Mouse (Mus musculus) kidney, postnatal 4 days (tissue): ENCODE measurements around the gene Ehd1.

Experiments
- DNase-seq, 2 experiments: peaks; one replicate each; pipeline ENCODE4 v3.0.0; 2021; ENCODE audit warnings: mixed read lengths in 2 of 2

Gene Ehd1

DNA sequence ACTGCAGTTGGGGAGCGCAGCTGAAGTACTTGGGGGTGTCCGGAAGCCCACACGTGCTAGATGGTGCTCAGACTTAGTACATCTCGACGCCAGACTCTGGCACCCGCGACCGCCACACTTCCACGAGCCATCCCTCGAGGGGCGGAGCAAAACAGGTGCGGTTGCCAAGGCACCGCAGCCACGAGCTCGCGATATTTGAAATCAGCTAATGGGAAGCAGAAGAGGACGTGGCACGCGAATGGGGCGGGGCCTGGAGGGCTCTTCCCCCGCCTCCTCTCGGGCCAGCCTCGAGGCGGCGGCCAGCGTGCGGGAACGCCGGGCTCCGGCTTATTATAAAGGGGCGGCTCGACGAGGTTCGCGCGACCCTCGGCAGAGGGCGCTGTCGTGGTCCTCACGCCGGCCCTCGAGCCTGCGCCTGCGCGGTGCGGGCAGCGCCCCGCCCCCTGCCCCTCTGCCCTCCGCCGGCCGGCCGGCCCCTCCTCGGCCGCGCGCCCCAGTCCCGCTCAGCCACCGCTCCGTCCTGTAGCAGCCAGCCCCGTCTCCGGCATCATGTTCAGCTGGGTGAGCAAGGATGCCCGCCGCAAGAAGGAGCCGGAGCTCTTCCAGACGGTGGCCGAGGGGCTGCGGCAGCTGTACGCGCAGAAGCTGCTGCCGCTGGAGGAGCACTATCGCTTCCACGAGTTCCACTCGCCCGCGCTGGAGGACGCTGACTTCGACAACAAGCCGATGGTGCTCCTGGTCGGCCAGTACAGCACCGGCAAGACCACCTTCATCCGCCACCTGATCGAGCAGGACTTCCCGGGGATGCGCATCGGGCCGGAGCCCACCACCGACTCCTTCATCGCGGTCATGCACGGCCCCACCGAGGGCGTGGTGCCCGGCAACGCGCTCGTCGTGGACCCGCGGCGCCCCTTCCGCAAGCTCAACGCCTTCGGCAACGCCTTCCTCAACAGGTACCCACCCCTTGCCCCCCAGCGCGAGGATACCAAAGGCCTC is at the start of gene Ehd1:
Gene Ehd1, plus strand, starts transcription at position 300 of the 996 bp plus-strand sequence.
- peak; percentile 97 to 99 for DNase-seq

DNA sequence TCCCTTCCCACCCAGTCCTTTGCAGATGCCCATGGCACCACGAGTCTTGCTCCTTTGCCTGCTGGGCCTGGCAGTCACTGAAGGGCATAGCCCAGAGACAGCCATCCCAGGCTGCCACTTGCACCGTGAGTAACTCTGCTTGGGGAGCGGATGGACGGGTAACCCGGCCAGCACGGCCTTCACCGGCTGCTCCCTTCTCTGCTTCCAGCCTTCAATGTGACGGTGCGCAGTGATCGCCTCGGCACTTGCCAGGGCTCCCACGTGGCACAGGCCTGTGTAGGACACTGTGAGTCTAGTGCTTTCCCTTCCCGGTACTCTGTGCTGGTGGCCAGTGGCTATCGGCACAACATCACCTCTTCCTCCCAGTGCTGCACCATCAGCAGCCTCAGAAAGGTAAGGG is 49.8 kb upstream of the Ehd1 start:
- DNase-seq = no peak

DNA sequence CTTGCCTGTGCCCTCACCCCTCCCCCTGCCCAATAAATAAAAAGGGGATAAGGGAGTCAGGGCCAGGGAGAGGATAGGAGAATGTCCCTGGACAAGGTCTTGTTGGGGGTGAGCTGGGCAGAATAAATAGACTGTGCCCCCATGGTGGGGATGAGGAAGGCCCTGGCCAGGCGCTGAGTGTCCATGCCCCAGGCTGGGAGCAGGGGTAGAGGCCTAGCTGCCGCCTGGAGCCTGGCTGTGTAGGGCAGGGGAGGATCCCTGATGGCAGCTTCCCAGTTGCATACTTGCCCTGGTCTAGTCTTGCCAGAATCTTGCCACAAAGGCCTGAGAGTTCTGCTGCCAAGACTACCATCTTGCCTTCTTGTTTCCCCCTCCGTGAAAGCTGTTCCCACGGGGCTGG is 48.7 kb upstream of the Ehd1 start:
- no peak for DNase-seq

DNA sequence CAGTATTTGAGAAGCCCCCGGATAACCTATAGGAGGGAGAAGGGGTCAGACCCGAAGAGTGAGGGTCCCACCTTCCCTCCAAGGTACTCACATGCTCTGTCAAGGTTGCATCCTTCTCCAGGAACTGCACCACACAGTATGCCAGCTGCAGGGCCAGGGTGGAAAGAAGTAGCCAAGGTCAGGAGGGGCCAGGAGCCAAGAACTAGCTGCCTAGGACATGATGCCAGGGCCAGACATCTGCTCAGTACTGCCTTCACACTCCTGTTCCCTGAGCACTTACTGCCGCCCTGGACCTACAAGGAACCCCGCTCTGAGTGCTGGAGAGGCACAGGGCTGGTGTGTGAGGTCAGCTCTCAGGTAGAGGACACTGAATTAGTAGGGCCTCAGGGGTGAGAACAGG is 46.1 kb upstream of the Ehd1 start:
- no peak for DNase-seq

DNA sequence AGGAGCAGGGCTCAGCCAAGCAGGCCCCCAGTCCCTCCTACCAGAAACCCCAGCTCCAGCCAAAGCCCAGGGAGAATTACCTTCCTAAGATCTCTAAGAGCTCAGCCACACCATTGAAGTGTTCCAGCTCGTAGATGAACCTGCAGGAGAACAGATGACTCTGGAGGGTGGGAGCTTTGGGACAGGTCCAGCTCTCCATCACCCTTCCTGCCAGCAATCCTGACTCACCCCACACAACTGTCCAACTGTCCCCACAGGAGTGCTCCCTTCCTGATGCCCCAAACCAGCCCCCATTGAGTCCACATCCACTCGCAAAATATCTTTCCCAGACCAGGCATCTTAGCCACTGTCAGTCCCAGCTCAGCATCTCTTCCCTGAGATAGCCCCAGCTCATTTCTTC is 45.5 kb upstream of the Ehd1 start:
- no peak for DNase-seq

DNA sequence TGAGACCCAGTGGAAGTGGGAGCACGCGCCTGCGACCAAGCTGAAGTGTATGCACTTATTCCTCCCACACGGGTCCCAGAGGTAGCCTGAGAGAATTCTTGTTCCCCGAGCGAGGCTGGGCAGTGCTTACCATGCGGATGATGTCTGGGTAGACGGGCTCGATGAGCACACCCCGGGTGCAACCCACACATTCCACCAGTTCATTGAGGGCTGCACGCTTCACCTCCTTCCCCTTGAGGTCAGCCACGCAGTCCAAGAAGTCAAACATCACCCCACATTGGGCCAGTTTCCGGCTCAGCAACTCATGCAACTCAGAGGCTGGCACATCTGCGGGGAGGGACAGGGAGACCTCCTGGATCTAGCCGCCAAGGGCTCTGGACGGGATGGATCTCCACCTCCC is 42.9 kb upstream of the Ehd1 start:
- peak; percentile 49 to 70 for DNase-seq

DNA sequence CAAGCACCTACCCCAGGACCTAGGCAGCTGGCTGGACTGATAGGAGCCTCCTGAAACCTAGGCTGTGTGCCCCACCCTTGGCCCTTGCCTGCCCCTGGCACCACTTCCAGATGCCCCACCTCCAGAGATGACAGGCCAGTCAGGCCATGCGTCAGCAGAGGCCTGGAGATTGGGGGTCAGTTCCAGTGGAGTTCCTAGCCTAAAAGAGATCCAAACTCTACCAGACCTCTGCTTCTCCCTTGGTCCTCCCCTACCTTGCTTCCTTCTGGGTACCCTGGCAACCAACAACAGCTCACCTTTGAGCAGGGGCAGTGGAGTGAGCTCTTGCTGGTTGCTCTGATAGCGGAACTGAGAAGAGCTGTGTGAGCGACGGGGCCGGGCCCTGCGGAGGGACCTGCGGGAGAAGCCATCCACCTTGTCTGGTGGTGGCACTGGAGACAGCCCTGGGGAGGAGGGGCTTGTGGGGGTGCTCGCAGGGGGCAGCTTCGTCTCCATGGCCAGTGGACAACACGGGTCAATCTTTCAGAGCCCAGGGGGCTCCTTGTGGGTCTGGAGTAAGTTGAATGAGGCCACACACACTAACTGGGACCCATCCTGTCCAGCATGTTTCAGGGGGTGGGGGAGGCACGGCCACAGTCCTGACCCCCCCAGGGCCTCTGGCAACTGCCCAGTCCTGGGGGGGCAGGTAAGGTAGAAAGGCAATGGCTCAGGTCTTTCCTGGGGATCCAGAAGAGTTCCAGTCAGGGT is 42.0 kb upstream of the Ehd1 start:
- peak in 1 of 2 experiments; percentile 31 for DNase-seq

DNA sequence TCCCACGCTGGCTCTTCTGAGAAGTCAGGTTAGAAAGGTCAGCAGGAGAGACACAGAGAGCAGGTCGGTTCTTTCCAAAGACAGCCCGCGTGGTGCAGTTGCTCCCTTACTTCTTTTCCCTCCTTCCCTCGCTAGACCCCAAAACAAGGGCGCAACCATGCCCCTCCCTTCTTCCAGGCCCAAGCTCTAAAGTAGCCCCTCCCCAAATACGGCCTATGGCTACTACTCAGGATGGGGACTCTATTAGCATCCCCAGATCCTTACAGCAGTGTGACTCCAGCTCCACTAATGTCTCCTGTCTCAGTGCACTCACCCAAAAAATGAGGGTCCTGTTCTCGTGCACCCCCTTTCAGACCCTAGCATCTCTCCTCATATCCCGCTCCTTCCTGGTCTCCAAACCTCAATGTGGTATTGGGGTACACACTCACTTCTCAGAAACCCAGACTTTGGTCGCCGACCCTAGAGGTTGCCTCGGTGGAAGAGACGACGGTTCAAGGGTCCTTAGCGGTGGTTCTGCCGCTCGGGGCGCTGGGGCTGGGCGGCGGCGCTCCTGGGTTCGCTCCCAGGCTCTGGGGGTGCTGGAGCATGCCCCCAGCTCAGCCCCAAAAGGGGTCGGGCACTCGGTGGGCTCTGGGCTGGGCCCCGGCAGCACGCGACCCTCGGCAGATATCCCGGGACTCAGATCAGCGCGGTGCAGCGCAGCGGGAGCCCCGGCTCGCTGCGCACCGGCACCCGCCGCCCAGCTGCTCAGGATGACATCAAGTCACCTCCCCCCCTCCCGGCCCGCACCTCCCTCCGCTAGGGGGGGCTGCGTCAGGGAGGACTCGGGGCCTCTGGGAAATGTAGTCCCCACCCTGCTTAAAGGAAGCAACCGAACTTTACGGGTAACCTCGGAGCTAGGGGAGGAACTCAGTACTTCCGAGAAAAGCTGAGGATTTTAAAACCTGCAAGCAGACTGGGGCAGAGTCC is 41.2 kb upstream of the Ehd1 start, which contains the start of gene Ppp2r5b:
Gene Ppp2r5b, minus strand, starts transcription at position 789 of the 969 bp plus-strand sequence.
- DNase-seq = peak; percentile 94 to 97

DNA sequence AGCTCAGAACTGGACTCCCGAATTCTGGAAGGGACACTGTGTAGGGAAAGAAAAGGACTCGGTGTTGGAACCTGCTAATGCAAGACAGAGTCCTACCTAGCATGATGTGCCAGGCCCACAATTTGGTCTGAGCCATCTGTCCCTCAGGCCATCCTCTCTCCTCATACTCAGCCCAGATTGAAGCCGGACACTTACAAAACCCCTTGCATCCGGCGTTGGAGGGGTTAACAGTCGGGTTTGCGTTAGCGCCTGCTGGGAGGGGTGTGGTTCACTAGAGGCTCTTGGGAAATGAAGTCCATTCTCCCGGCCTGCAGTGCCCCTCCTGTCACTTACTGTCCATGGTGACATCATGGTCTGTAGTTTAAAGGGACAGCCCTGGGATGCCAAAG is 40.5 kb upstream of the Ehd1 start:
- peak; percentile 92 to 95 for DNase-seq

DNA sequence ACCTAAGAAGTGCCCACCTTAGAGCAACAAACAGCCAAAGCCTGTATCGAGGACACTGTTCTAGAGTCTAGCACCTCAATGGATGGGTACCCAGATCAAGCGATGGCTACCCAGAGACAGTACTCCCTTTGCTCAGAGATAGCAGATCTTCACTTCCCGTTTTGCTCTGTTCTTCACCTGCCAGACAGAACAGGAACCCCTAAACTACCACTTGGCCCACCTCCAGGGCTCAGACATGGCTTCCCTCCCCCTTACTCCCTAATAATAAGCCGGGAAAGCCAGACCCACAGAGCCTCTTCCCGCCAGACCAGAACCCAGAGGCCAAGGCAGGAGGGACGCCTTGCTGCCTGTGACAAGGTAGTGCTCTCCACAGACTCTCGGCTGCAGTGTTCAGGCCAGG is 39.7 kb upstream of the Ehd1 start:
- no peak for DNase-seq

DNA sequence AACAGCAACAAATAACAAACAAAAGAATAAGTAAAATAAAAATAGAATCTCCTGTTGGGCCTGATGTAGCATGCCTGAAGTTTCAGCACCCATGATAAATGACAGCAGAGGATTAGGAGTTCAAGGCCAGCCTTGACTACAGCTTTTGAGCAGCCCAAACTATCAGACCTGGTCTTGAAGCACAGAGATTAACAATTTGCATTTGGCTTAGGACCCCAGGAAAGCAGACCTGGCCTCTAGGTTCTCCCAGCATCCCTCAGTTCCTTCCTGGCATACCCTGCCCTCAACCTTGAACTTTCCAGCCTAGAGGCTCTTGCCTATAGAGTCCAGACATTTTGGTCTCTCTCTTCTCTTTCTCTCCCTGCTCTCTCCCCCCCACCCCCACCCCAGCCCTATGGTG is 37.8 kb upstream of the Ehd1 start:
- no peak for DNase-seq

DNA sequence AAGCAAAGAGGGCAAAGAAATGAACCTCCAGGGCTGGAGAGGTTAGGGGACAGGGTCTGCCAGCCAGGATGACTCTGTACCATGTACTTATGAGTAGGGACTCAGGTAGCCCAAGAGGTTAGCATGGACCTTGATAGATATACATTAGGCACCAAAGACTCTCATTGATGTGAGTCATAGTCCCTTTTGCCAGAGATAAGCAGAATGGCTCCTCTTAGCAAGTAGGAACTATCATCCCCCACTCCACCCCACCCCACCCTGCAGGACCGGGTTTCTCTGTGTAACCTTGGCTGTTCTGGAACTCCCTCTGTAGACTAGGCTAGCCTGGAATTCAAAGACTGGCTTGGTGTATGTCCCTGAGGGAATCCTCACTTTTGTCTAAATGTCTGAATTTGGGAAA is 36.4 kb upstream of the Ehd1 start:
- DNase-seq = no peak

DNA sequence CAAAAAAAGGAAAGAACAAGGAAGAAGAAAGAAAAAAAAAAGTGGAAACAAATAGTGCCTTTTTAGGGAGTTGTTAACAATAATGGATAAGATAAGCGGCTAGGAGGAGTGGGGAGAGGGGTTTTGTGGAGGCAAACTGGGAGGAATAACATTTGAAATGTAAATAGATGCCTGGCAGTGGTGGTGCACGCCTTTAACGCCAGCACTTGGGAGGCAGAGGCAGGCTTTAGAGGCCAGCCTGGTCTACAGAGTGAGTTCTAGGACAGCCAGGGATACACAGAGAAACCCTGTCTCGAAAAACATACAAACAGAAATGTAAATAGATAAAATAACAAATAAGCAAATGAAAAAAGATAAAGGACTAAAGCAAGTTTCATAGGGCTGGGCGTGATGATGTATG is 35.8 kb upstream of the Ehd1 start:
- DNase-seq = no peak

DNA sequence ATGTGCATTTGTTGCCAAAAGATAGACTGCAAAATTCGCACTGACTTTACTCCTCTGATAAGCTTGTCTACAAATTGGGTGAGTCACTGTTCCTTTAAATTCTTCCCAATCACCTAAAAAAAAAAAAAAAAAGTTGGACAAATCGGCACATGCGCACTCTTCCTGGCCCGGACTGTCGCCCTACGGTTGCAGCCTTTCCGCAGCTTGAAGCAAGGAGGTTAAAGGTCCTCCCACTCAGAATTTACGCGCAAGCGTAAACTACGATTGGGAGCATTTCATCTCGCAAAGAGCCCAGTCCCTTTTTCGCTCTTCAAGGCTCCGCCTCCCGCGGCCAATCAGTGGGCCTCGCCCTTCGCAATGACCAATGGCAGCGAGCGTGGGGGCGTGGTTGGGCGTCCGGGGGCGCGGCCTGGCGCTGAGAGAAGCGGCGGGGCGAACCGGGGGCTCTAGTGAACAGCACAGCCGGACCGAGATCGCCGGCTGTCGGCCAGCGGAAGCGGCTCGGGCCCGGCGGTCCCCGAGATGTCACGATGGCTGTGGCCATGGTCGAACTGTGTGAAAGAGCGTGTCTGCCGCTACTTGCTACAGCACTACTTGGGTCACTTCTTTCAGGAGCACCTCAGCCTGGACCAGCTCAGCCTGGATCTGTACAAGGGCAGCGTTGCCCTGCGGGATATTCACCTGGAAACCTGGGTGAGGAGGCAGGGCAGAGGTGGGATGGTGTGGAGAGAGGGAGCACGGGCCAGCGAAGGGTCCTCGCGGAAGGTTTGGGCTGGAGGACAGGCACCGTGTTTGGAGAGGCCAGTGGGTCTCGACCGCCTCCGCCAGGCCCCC is 35.0 kb upstream of the Ehd1 start, which contains the start of gene Atg2a:
Gene Atg2a, plus strand, starts transcription at position 395 of the 834 bp plus-strand sequence.
- DNase-seq = peak; percentile 98 to 99

DNA sequence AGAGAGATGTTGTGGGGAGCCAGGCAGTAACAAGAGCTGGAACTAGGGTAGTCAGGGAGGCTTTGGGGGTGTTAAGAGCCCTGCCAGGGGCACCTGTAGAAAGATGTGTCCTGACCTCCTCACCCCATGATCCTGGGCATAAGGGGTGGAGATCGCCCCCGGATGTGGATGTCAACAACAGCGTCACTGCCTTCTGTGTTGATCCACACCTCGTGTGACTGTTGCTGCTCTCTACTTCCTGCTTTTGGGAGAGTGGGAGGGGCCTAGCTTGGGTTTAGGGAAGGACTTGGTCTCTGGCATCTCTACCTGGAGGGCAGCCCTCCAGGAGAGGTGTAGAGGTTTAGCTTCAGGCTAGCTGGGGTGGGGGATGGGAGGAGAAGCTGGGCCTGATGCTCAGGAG is 34.2 kb upstream of the Ehd1 start:
- peak; percentile 53 to 70 for DNase-seq

DNA sequence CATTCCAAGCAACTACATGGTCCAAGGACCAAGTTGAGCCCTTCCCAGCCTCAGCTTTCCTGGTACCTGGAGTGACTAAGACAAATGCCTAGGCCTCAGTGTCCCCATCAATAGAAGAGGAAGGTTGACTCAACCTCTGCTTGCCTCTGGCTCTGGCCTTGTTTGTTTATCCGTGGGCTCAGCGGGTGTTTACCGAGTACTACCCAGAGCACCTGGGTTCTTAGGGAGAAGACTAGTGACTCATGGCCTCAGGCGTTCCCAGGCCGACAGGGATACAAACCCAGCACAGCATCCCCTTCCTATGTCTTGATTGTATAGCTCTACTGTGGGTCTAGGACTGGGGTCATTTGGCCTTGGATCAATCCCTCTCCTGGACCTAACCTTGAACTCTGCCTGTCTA is 33.3 kb upstream of the Ehd1 start:
- no peak for DNase-seq

DNA sequence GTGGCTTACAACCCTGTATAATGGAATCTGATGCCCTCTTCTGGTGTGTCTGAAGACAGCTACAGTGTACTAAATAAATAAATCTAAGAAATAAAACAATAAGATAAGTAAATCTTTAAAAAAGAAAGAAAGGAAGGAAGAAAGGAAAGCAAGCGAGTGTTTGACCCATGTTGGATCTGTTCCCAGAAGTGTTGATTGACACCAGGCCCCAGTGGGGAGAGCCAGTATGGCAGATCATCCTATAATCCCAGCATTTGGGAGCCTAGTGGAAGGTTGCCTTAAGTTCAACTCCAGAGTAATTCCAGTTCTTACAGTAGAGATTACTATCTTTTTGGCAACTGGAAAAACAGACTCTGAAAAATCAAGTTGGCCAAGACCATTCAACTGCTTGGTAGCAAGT is 30.7 kb upstream of the Ehd1 start:
- no peak for DNase-seq

DNA sequence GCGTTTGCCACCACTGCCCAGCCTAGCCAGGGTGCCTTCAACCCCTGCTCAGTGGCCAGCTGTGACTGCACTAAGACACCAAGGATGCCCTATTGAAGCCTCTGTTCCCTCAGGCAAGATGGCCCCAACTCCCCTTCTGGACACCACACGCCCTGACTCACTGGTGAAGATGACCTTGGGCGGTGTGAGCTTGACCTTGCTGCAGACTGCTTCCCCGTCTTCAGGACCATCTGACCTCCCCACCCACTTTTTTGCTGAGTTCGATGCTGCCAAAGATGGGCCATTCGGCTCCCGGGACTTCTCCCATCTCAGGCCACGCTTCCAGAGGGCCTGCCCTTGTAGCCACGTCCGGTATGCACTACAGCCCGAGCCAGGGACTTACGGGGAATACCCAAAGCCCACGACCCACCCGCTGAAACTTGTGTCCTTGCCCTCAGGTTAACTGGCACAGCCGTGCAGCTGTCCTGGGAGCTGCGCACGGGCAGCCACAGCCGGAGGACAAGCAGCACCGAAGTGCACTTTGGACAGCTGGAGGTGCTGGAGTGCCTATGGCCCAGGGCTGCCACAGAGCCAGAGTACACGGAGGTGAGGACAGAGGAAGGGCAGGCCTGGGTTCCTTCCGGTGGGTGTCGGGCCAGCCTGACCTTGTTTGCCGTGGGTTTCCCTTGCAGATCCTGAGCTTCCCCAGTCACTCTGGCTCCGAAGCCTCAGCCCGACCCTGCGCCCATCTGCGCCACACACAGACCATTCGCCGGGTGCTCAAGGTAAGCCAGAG is 28.8 kb upstream of the Ehd1 start:
- DNase-seq = no peak

DNA sequence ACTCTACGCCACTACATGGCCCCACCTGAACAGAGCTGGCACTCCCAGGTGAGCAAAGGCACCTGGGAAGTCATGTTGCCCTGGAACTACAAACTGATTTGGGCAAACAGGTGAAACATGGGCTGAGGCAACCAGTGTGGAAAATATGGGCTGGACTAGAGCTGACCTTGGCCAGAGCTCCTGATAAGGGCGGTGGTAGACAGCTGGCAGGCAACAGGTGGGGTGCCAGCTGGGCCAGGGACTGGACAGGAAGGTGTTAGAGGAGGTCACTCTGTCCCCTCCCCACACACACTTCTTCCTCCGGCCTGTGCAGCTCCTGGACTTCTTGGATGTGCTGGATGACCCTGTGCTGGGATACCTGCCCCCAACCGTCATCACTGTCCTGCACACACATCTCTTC is 23.5 kb upstream of the Ehd1 start:
- no peak for DNase-seq

DNA sequence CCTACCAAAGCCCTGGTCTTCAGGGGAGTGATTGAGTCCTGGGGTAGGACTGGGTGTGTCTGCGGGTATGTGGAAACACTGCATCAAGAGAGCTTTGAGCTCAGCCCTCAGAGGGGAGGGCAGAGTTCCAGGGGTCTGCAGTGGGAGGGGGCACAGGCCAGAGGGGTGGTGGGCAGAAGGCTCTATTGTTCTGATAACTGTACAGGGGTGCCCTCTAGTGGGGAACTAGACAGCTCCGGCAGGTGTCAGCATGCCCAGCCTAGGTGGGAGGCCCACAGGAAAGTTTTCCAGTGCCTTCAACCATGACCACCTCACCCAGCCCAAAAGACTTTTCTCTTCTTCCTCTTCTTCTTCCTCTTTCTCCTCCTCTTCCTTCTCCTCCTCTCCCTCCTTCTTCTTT is 16.1 kb upstream of the Ehd1 start:
- DNase-seq = peak; percentile 53 to 60

DNA sequence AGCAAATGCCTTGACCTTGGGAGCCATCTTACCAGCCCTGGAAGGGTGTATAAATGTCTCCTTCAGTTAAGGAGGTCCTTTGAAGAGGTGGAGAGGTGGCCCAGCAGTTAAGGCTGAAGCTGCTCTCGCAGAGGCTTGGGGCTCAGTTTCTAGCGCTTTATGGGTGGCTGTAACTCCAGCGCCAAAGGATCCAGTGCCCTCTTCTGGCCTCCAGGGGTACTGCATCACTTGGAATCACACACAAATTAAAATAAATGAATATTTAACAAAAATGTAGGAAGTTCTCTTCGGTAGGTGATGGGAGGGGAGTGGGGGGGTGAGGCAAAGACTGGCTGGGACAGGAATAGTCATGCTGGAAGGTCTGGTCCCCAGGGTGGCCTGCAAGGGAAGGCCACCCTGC is 15.6 kb upstream of the Ehd1 start:
- DNase-seq = no peak
